Mouse (Mus musculus): ENCODE measurements around the gene Cysltr2. TPM values are rescaled to one million over a fixed set of nuclear protein-coding genes. Genes with fewer than 3 reads are reported as not detected.

Cysltr2 gene
- polyA plus RNA-seq, 1 experiment: 3.8 TPM

GRCm38 (mm10) chr14:72998111-72998510 is 50.8 kb downstream of the Cysltr2 start:
- H3K27me3 ChIP-seq (ENCODE audit: control insufficient read depth, insufficient read depth, low read length): no peaks in the 10 kb centered on the region
- no peak overlapping the region for H3K27ac ChIP-seq (ENCODE audit: insufficient read depth, low read length)
- no peak overlapping the region for H3K4me3 ChIP-seq (ENCODE audit: extremely low read depth, insufficient read depth, insufficient read length)
- 85% methylated on average over 6 of the region's 6 CpGs for WGBS
- H3K36me3 ChIP-seq (ENCODE audit: control insufficient read depth, insufficient read depth, low read length): no peaks in the 10 kb centered on the region
- no peak for TF ChIP-seq CTCF (IDR thresholded peaks at IDR 0.05; ENCODE audit: extremely low read depth, insufficient read depth, insufficient read length, insufficient replicate concordance)
- no peak for TF ChIP-seq POLR2A (IDR thresholded peaks at IDR 0.05; ENCODE audit: low read depth, low read length)
- H3K4me1 ChIP-seq (ENCODE audit: control insufficient read depth, insufficient read depth, insufficient read length): no peaks in the 10 kb centered on the region
- no peak for DNase-seq (ENCODE audit: low read depth in 1 of 2, low spot score in 2 of 2)

- Histone ChIP-seq H3K4me3 (ENCODE audit: extremely low read depth, insufficient read depth, insufficient read length) (no peak overlapping the region), H3K36me3 (ENCODE audit: control insufficient read depth, insufficient read depth, low read length) (no peaks in the 10 kb centered on the region), H3K27ac (ENCODE audit: insufficient read depth, low read length) (no peak overlapping the region), H3K4me1 (ENCODE audit: control insufficient read depth, insufficient read depth, insufficient read length) (no peaks in the 10 kb centered on the region), H3K27me3 (ENCODE audit: control insufficient read depth, insufficient read depth, low read length) (no peaks in the 10 kb centered on the region; the same call in 1 of the 2 replicates)
- 84% methylated on average over 2 of the region's 2 CpGs for WGBS
- DNase-seq (ENCODE audit: low read depth in 1 of 2, low spot score in 2 of 2): no peak
- TF ChIP-seq CTCF (IDR thresholded peaks at IDR 0.05; ENCODE audit: extremely low read depth, insufficient read depth, insufficient read length, insufficient replicate concordance) (no peak), POLR2A (IDR thresholded peaks at IDR 0.05; ENCODE audit: low read depth, low read length) (no peak)
These were observed 62.9 kb downstream of the Cysltr2 start for GRCm38 (mm10) chr14:72986044-72986443.

GRCm38 (mm10) chr14:72985113-72985512 is 63.8 kb downstream of the Cysltr2 start:
- DNase-seq (ENCODE audit: low read depth in 1 of 2, low spot score in 2 of 2): no peak
- H3K4me1 ChIP-seq (ENCODE audit: control insufficient read depth, insufficient read depth, insufficient read length): no peaks in the 10 kb centered on the region
- no peaks in the 10 kb centered on the region for H3K36me3 ChIP-seq (ENCODE audit: control insufficient read depth, insufficient read depth, low read length)
- 27% methylated on average over 5 of the region's 5 CpGs for WGBS
- TF ChIP-seq POLR2A (IDR thresholded peaks at IDR 0.05; ENCODE audit: low read depth, low read length) (no peak), CTCF (IDR thresholded peaks at IDR 0.05; ENCODE audit: extremely low read depth, insufficient read depth, insufficient read length, insufficient replicate concordance) (no peak)
- no peak overlapping the region for H3K4me3 ChIP-seq (ENCODE audit: extremely low read depth, insufficient read depth, insufficient read length)
- no peak overlapping the region for H3K27ac ChIP-seq (ENCODE audit: insufficient read depth, low read length)
- H3K27me3 ChIP-seq (ENCODE audit: control insufficient read depth, insufficient read depth, low read length): no peaks in the 10 kb centered on the region; the same call in 1 of the 2 replicates

GRCm38 (mm10) chr14:72983456-72983855 is 65.5 kb downstream of the Cysltr2 start:
- H3K4me3 ChIP-seq (ENCODE audit: extremely low read depth, insufficient read depth, insufficient read length): no peak overlapping the region
- whole genome bisulfite sequencing: 27% methylated on average over 11 of the region's 11 CpGs
- H3K27me3 ChIP-seq (ENCODE audit: control insufficient read depth, insufficient read depth, low read length): no peaks in the 10 kb centered on the region; the same call in 1 of the 2 replicates
- H3K4me1 ChIP-seq (ENCODE audit: control insufficient read depth, insufficient read depth, insufficient read length): no peaks in the 10 kb centered on the region
- no peaks in the 10 kb centered on the region for H3K36me3 ChIP-seq (ENCODE audit: control insufficient read depth, insufficient read depth, low read length)
- peak; percentile 29 to 67 for DNase-seq (ENCODE audit: low read depth in 1 of 2, low spot score in 2 of 2)
- TF ChIP-seq POLR2A (IDR thresholded peaks at IDR 0.05; ENCODE audit: low read depth, low read length) (no peak), CTCF (IDR thresholded peaks at IDR 0.05; ENCODE audit: extremely low read depth, insufficient read depth, insufficient read length, insufficient replicate concordance) (peak; percentile 58; the same call in 1 of the 2 replicates)
- no peak overlapping the region for H3K27ac ChIP-seq (ENCODE audit: insufficient read depth, low read length)

GRCm38 (mm10) chr14:72982981-72983436 is 65.9 kb downstream of the Cysltr2 start:
- no peak overlapping the region for H3K4me3 ChIP-seq (ENCODE audit: extremely low read depth, insufficient read depth, insufficient read length)
- WGBS: 73% methylated on average over 12 of the region's 12 CpGs

GRCm38 (mm10) chr14:72980761-72981160 is 68.2 kb downstream of the Cysltr2 start:
- WGBS: 68% methylated on average over 3 of the region's 3 CpGs
- Histone ChIP-seq H3K4me3 (ENCODE audit: extremely low read depth, insufficient read depth, insufficient read length) (no peak overlapping the region), H3K36me3 (ENCODE audit: control insufficient read depth, insufficient read depth, low read length) (no peaks in the 10 kb centered on the region), H3K27me3 (ENCODE audit: control insufficient read depth, insufficient read depth, low read length) (no peaks in the 10 kb centered on the region; the same call in 1 of the 2 replicates), H3K27ac (ENCODE audit: insufficient read depth, low read length) (no peak overlapping the region), H3K4me1 (ENCODE audit: control insufficient read depth, insufficient read depth, insufficient read length) (no peaks in the 10 kb centered on the region)
- DNase-seq (ENCODE audit: low read depth in 1 of 2, low spot score in 2 of 2): no peak
- TF ChIP-seq CTCF (IDR thresholded peaks at IDR 0.05; ENCODE audit: extremely low read depth, insufficient read depth, insufficient read length, insufficient replicate concordance): no peak

More at GRCm38 (mm10) chr14:72982981-72983436, 65.9 kb downstream of the Cysltr2 start:
- H3K27ac ChIP-seq (ENCODE audit: insufficient read depth, low read length): no peak overlapping the region
- no peaks in the 10 kb centered on the region; the same call in 1 of the 2 replicates for H3K27me3 ChIP-seq (ENCODE audit: control insufficient read depth, insufficient read depth, low read length)
- H3K4me1 ChIP-seq (ENCODE audit: control insufficient read depth, insufficient read depth, insufficient read length): no peaks in the 10 kb centered on the region
- no peak for DNase-seq (ENCODE audit: low read depth in 1 of 2, low spot score in 2 of 2)
- no peaks in the 10 kb centered on the region for H3K36me3 ChIP-seq (ENCODE audit: control insufficient read depth, insufficient read depth, low read length)
- TF ChIP-seq CTCF (IDR thresholded peaks at IDR 0.05; ENCODE audit: extremely low read depth, insufficient read depth, insufficient read length, insufficient replicate concordance) (no peak), POLR2A (IDR thresholded peaks at IDR 0.05; ENCODE audit: low read depth, low read length) (no peak)

- TF ChIP-seq CTCF (IDR thresholded peaks at IDR 0.05; ENCODE audit: extremely low read depth, insufficient read depth, insufficient read length, insufficient replicate concordance): no peak
- no peak for TF ChIP-seq POLR2A (IDR thresholded peaks at IDR 0.05; ENCODE audit: low read depth, low read length)
- 98% methylated on average over 29 of the region's 29 CpGs for WGBS
- no peaks in the 10 kb centered on the region for H3K36me3 ChIP-seq (ENCODE audit: control insufficient read depth, insufficient read depth, low read length)
- H3K27ac ChIP-seq (ENCODE audit: insufficient read depth, low read length): no peak overlapping the region
- no peaks in the 10 kb centered on the region for H3K4me1 ChIP-seq (ENCODE audit: control insufficient read depth, insufficient read depth, insufficient read length)
- no peak for DNase-seq (ENCODE audit: low read depth in 1 of 2, low spot score in 2 of 2)
- no peaks in the 10 kb centered on the region for H3K27me3 ChIP-seq (ENCODE audit: control insufficient read depth, insufficient read depth, low read length)
- H3K4me3 ChIP-seq (ENCODE audit: extremely low read depth, insufficient read depth, insufficient read length): no peak overlapping the region
These were observed 68.8 kb downstream of the Cysltr2 start for GRCm38 (mm10) chr14:72980106-72980505.
